Mouse (Mus musculus) ovary, adult 10 weeks (tissue): ENCODE data around the gene Akap14. TPM values are rescaled to one million over a fixed set of nuclear protein-coding genes. Genes with fewer than 3 reads are reported as not detected.

Experiments used
- polyA plus RNA-seq: library from polyadenylated mRNA; stranded (reverse); fragments of 350-450 nt; fragmentation: Illumina TruSeq; extraction: RNeasy Lipid Tissue Mini Kit (QIAGEN cat#74804); gene quantifications from one replicate; pipeline ENCODE4 v1.2.3, GENCODE M21; 2014

The Akap14 gene
- 1.6 TPM for polyA plus RNA-seq

DNA sequence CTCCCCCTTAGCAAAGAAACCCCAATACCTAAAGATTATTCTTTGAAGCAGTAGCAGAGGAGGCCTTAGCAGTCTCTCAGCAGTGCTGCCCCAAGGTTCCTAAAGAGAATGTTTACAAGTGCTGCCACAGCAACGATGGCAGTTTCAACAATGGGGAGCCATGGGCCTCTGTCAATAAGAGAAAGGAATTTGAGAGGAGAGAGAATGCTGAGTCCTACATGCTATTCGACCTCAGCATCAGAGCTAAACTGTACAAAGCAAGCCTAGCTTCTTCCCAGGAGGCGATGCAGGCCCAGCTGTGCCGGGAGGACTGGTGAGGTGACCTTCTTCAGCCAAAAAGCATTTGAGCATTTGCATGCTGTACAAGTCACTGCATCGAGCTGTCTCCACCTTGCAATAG is at the start of gene Akap14:
Gene Akap14, minus strand, starts transcription at position 101 of the 400 bp plus-strand sequence.

DNA sequence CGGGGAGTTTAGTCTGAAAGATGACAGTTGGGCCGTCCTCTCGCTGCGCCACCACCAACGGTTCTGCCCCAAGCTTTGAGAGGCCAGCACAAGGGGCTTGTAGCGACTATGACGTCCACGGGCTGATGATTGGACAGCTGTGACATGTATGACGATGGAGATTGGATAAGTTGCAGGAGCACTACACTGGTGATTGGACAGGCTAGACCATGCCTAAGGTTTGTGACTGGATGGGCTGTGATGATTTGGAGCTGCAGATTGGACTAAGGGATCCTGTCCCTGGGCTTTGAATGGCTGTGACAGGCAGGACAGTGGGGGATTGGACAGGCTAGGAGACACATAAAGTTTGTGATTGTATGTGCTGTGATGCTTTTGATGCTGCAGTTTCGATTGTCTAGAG is 42.3 kb upstream of the Akap14 start, which contains the start of gene Gm9:
Gene Gm9, minus strand, starts transcription at position 101 of the 400 bp plus-strand sequence.

DNA sequence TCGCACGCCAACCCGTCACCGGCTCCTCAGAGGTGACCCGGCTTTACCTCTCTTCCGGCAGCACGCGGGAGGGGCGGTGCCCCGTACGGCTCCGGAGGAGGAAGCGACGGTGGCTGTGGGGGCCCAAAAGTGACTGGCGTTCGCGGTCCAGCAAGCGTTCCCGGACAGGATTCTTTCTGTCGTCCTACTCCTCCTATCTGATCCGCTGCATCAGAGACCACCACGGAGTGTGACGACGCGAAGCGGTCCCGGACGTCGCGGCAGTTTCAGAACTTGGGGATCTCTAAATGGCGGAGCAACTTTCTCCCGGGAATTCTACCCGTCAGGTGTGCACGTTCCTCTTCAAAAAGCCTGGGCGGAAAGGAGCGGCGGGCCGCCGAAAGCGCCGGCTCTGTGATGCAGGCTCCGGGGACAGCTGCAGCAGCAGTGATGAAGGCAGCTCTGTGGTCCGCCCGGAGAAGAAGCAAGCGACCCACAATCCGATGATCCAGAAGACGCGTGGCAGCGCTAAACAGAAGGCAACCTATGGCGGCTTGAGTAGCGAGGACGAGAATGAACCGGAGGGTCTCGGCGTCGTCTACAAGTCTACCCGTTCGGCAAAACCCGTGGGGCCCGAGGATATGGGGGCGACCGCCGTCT is 22.6 kb upstream of the Akap14 start, which contains the start of the genes Ndufa1 and Rnf113a1:
Gene Ndufa1, minus strand, starts transcription at position 59 of the 639 bp plus-strand sequence.
Gene Rnf113a1, plus strand, starts transcription at position 141 of the 639 bp plus-strand sequence.

DNA sequence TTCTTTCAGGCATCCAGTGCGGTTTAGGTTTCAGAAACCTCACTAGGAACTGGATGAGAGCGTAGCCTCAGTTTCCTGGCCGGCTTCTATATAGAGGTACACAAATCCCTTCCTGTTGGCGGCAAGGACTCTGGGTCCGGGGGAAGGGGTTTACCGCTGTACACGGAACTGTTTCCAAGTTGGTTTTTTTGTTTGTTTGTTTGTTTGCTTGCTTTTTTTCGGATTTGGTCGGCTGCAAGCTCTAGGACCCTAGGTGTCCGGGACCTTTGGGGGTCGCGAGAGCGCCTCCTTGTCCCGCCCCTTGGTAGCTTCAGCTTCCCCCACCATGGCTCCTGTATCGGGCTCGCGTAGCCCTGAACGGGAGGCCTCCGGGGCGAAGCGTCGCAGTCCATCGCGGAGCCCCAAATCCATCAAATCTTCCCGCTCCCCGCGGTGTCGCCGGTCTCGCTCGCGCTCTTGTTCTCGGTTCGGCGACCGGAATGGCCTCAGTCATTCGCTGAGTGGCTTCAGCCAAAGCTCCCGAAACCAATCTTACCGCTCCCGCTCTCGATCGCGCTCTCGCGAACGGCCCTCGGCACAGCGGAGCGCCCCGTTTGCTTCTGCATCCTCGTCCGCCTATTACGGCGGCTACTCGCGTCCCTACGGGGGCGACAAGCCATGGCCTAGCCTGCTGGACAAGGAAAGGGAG is 41.8 kb downstream of the Akap14 start, which contains the start of gene Nkap:
Gene Nkap, plus strand, starts transcription at position 125 of the 688 bp plus-strand sequence.

DNA sequence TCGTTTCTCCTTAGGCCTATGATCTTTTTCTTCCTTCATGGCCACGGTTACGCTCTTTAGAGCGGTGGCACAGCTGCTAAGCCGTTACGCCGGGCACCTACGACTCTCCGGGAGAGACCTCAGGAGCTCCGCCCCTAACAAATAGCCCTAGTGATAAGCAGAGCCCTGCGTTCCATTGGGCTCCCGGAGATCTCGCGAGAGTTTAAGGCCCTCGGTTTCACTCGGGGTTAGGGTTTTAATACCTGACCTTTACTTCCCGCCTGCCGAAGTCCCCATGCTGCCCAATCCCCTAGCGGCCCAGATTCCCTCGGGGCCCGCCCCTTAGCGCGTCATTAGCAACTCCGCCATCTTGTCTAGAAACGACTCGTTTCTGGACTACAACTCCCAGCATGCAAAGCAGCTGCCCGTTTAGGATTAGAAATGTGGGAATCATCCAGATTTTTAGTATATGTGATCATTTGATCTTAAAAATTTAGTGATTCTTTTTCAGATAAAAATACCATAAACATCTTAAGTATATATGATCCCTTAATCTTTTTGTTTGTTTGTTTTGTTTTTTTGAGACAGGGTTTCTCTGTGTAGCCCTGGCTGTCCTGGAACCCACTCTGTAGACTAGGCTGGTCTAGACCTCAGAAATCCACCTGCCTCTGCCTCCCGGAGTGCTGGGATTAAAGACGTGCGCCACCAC is 58.3 kb downstream of the Akap14 start, which contains the start of gene Upf3b:
Gene Upf3b, minus strand, starts transcription at position 130 of the 688 bp plus-strand sequence.

Other genes starting within 250 kb of the Akap14 start
- gene Sept6, start 177.0 kb downstream of the Akap14 start, polyA plus RNA-seq: 34.2 TPM
- gene Sowahd, start 120.0 kb downstream of the Akap14 start, polyA plus RNA-seq: not detected
- 1,809 TPM for gene Rpl39, start 83.4 kb downstream of the Akap14 start, polyA plus RNA-seq
- gene Upf3b, start 58.5 kb downstream of the Akap14 start, polyA plus RNA-seq: 100 TPM
- gene Nkap, start 42.0 kb downstream of the Akap14 start, polyA plus RNA-seq: 140 TPM
- 149 TPM for gene Ndufa1, start 22.3 kb upstream of the Akap14 start, polyA plus RNA-seq
- gene Rnf113a1, start 22.4 kb upstream of the Akap14 start, polyA plus RNA-seq: 0.40 TPM
- gene Gm9, start 42.2 kb upstream of the Akap14 start, polyA plus RNA-seq: not detected
- not detected for gene Rhox1, start 53.4 kb upstream of the Akap14 start, polyA plus RNA-seq
- gene Rhox2a, start 76.1 kb upstream of the Akap14 start, polyA plus RNA-seq: not detected
- not detected for gene Rhox3a, start 81.1 kb upstream of the Akap14 start, polyA plus RNA-seq
- not detected for gene Rhox4a, start 96.5 kb upstream of the Akap14 start, polyA plus RNA-seq
- gene Rhox3a2, start 211.2 kb upstream of the Akap14 start, polyA plus RNA-seq: not detected
- gene Rhox4a2, start 222.0 kb upstream of the Akap14 start, polyA plus RNA-seq: not detected
- not detected for gene Rhox2b, start 243.2 kb upstream of the Akap14 start, polyA plus RNA-seq